Mouse (Mus musculus): ENCODE data around the gene Phf24. TPM values are rescaled to one million over a fixed set of nuclear protein-coding genes. Genes with fewer than 3 reads are reported as not detected.

Gene Phf24
- 3.4 and 3.9 TPM in 2 replicates for polyA plus RNA-seq (2016; fragmentation: Nextera tagmentation; extraction: Ambion mirVana)

DNA sequence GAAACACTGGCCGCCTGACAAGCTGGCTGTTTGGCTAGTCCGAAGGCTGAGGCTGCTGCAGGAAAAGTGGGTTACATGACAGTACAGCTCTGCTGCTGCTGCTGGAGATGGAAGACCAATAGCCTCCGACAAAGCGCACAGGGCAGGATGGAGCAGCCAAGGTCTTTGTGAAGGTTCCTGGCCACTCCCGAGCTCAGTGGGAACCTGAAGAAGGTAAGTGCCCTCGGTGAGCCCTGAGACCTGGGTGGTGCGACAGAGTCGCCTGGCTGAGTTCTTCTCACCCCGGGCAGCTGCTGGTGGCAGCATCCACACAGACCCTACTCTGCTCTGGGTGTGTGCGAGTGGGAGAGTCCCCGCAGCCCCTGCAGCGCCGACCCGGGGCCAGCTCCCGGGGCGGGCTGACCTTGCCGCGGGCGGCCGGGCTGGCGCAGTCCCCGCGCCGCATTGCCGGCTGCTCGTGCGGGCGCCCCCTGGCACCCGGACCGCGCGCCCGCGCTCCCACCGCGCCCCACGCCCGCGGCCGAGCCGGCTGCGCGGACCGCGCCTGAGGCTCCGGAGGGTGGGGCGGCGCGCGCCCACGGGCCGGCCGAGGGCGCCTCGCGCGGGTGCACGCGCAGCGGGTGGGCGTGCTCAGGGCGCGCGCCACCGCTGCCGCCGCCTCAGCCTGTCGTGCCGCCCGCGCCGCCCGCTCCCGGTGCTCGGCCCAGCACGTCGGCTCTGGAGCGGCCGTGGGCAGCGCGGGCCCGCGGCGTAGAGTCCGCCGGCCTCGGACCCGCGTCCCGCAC is at the start of gene Phf24:
Gene Phf24, plus strand, starts transcription at position 44 of the 785 bp plus-strand sequence.
- no peaks in the 10 kb centered on the region for H3K36me3 ChIP-seq
- 0 out of 2 replicates have a peak, but pooled peaks cover 2% of the 10 kb centered on the region for H3K9me3 ChIP-seq (replicated peaks)
- H3K27ac ChIP-seq (ENCODE audit: poor library complexity, severe bottlenecking) = no peak within 1 kb of the TSS
- H3K4me1 ChIP-seq (replicated peaks) = 0 out of 2 replicates have a peak, but pooled peaks cover 4% of the 10 kb centered on the region
- H3K9ac ChIP-seq = peak within 1 kb of the TSS; percentile 82
- WGBS = 11% methylated on average over 82 of the region's 90 CpGs
- peak; percentile 77 for ATAC-seq (ENCODE audit: insufficient number of reproducible peaks, low FRiP score)
- H3K4me3 ChIP-seq = peak within 1 kb of the TSS; percentile 66
- H3K27me3 ChIP-seq (replicated peaks) = peaks cover 68% of the 10 kb centered on the region
- peak within 1 kb of the TSS; percentile 87 for H3K4me2 ChIP-seq

DNA sequence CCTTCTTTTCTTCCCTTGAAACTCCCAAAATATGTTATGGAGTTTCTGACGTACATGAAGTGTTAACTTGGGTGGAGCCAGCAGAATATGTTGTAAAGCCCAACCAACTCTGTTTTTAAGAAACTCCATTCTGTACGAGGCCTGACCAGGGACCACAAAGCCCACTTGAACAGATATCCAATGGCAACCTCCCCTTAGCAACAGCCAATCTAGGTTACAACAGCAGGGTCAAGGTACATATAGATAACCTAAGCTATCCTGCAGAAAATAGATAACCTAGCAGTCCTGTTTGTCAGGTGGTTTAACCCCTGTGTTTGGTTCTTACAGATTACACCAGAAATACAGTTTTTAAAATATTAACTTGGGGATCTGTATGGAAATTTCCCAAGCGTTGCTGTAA is 49.1 kb upstream of the Phf24 start:
- no peak overlapping the region for H3K4me2 ChIP-seq
- WGBS = 49% methylated on average over 3 of the region's 3 CpGs
- H3K27ac ChIP-seq (ENCODE audit: poor library complexity, severe bottlenecking) = no peak overlapping the region
- no peak overlapping the region for H3K4me3 ChIP-seq
- H3K36me3 ChIP-seq = no peaks in the 10 kb centered on the region
- ATAC-seq (ENCODE audit: insufficient number of reproducible peaks, low FRiP score) = peak; percentile 82
- no peaks in the 10 kb centered on the region for H3K9me3 ChIP-seq (replicated peaks)
- H3K27me3 ChIP-seq (replicated peaks) = no peaks in the 10 kb centered on the region
- H3K4me1 ChIP-seq (replicated peaks) = no peaks in the 10 kb centered on the region
- H3K9ac ChIP-seq = no peak overlapping the region

DNA sequence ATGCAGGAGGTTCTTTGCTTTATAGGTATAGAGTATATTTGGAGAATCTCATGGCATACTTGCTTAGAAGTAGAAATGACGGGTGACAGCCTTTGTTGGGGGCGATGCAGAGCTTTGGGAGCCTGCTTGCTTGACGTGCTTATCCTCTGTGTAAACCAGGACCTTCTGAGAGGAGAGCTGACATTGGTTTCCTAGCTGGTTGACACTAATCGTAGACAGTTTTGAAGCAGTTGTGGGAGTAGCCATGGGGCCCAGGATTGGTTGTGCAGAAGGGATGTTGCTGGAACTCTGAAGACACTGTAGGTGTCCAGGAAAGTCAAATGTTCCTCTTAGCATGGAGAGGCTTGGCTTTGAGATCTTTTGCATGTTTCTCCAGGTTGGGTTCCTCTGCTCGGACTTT is 48.3 kb upstream of the Phf24 start:
- Histone ChIP-seq H3K4me3 (no peak overlapping the region), H3K4me1 (replicated peaks) (no peaks in the 10 kb centered on the region), H3K9ac (no peak overlapping the region), H3K27ac (ENCODE audit: poor library complexity, severe bottlenecking) (no peak overlapping the region), H3K9me3 (replicated peaks) (no peaks in the 10 kb centered on the region), H3K4me2 (no peak overlapping the region), H3K27me3 (replicated peaks) (0 out of 2 replicates have a peak, but pooled peaks cover 5% of the 10 kb centered on the region), H3K36me3 (no peaks in the 10 kb centered on the region)
- 83% methylated on average over 5 of the region's 5 CpGs for WGBS
- no peak for ATAC-seq (ENCODE audit: insufficient number of reproducible peaks, low FRiP score)

DNA sequence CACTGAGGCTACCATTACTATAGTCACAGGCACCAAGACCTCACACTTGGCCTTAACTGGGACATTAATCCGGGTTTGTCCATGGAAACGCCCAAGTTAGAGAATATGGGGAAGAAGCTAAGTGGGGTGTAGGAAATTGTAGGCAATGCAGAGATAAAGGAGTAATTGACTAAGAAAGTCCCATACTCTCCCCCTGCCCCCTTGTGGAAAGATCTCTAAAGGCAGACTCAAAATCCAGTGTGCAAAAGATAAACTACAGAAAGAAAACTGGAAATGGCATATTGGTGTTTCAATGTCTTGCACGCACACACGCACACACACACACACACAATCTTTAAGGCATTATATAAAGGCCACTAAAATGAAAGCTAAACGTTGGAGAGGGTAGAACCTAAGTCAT is 45.7 kb upstream of the Phf24 start:
- Histone ChIP-seq H3K4me3 (no peak overlapping the region), H3K36me3 (no peaks in the 10 kb centered on the region), H3K9me3 (replicated peaks) (no peaks in the 10 kb centered on the region), H3K4me2 (no peak overlapping the region), H3K9ac (no peak overlapping the region), H3K4me1 (replicated peaks) (no peaks in the 10 kb centered on the region), H3K27me3 (replicated peaks) (0 out of 2 replicates have a peak, but pooled peaks cover 11% of the 10 kb centered on the region), H3K27ac (ENCODE audit: poor library complexity, severe bottlenecking) (no peak overlapping the region)
- ATAC-seq (ENCODE audit: insufficient number of reproducible peaks, low FRiP score) = no peak
- WGBS = 79% methylated on average over 5 of the region's 5 CpGs

DNA sequence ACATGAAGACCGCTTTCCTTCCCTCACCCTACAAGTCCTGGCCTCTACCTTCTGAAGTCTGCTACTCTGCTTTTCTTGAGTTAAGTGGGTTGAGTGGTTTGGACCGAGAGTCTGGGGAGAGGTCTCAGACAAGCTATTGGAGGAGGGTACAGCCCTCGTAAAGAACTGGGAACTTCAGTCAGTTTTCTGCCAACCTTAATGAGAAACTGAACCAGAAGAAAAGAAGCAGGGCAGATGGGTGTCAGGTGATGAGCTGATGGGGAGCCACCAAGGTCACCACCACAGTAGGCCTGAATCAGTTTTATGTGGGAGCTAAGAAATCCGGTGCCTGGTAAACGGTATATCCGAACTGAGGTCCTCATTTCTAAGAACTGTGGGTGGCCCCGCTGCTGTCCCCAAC is 44.3 kb upstream of the Phf24 start:
- WGBS = 91% methylated on average over 7 of the region's 7 CpGs
- H3K4me1 ChIP-seq (replicated peaks) = no peaks in the 10 kb centered on the region

DNA sequence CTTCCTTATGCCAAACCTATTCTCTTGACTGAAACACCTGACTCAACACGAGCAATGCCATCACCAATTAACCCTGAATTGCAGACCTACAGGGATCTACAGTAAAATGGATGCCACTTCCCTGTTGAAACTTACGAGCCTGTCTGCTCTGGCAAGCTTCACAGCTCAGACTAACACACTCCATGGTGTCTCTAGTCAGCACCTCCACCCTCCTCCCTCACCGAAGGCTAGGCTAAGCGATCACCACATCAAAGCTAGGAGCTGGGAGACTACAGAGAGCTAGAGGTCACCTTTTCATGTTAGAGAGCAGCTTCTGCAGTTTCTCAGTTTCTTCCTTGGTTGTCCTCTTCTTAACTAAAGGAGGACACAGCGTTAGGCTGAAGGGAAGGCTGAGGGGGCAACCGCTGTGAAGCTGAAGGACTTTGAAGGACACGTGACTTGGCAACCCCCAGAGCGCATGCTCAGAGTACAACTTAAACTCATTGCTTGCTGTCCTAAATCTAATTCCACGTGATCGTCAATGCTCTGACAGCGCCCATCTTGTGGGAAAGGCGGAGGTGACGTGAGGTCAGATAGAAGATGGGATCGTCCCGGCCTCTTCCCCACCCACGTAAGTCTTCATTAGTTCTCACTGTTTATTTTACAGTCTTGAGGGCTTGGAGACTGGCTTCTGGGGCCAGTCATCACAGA is 43.6 kb upstream of the Phf24 start:
- Histone ChIP-seq H3K4me3 (no peak overlapping the region), H3K4me1 (replicated peaks) (no peaks in the 10 kb centered on the region), H3K9me3 (replicated peaks) (no peaks in the 10 kb centered on the region), H3K9ac (no peak overlapping the region), H3K36me3 (no peaks in the 10 kb centered on the region), H3K27me3 (replicated peaks) (peaks cover 14% of the 10 kb centered on the region; the same call in 1 of the 2 replicates), H3K4me2 (no peak overlapping the region), H3K27ac (ENCODE audit: poor library complexity, severe bottlenecking) (no peak overlapping the region)
- WGBS = 72% methylated on average over 16 of the region's 16 CpGs
- no peak for ATAC-seq (ENCODE audit: insufficient number of reproducible peaks, low FRiP score)

More for the DNA sequence above, 44.3 kb upstream of the Phf24 start:
- Histone ChIP-seq H3K4me2 (no peak overlapping the region), H3K36me3 (no peaks in the 10 kb centered on the region), H3K9me3 (replicated peaks) (no peaks in the 10 kb centered on the region), H3K27ac (ENCODE audit: poor library complexity, severe bottlenecking) (no peak overlapping the region), H3K4me3 (no peak overlapping the region), H3K9ac (no peak overlapping the region), H3K27me3 (replicated peaks) (peaks cover 14% of the 10 kb centered on the region; the same call in 1 of the 2 replicates)
- ATAC-seq (ENCODE audit: insufficient number of reproducible peaks, low FRiP score) = no peak

DNA sequence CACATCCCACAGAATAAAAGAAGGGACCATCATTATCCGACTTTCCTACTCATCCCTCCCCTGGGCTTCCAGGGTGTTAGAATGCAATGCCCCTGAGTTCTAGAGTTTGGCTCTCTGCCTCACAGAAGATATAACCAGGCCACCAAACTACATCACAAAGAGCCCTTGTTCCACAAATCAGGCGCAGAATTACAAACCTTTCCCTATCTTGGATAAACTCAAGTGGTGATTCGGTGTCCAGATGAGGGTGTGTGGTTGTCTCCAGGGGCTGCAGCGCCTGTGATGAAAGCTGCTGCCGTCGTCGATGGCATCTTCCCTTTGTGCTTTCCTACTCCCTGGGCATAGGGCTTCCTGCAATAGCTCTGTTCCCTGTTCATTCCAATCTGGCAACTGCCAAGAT is 42.3 kb upstream of the Phf24 start, which contains the start of gene Fam205c:
Gene Fam205c, minus strand, starts transcription at position 101 of the 400 bp plus-strand sequence.
- Histone ChIP-seq H3K9ac (no peak within 1 kb of the TSS), H3K27me3 (replicated peaks) (peaks cover 14% of the 10 kb centered on the region; the same call in 1 of the 2 replicates), H3K9me3 (replicated peaks) (no peaks in the 10 kb centered on the region), H3K27ac (ENCODE audit: poor library complexity, severe bottlenecking) (no peak within 1 kb of the TSS), H3K36me3 (no peaks in the 10 kb centered on the region), H3K4me3 (no peak within 1 kb of the TSS), H3K4me2 (no peak within 1 kb of the TSS), H3K4me1 (replicated peaks) (no peaks in the 10 kb centered on the region)
- ATAC-seq (ENCODE audit: insufficient number of reproducible peaks, low FRiP score) = no peak
- WGBS = 61% methylated on average over 7 of the region's 7 CpGs

DNA sequence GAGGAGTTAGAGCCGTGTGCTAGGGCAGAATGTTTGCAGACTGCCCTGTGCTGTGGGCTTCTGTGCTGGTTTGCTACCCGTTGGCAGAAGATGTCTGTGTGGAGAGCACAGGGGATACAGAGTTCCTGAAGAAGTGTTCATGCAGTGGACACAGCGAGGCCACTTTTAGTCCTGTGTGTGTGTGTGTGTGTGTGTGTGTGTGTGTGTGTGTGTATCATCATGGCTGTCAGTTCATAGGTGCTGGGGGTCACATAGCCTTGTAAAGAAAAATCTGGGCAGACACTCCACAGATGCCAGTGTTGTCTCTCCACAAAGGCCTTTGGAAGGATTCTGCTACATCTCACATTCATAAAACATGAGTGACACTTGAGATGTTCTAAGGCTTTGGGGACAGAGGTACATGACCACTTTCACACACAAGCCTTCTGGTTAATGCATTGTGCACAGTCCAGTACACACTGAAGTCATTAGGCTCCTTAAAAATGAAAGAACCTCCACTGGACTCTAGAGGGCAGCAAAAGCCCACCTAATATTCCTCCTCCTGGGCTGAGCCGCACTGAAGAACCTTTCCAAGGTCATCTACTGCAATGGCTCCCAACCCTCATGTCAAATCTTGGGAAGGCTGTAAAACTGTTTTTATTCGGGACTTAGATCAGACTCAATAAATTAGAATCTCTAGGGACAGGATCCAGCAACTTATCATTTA is 39.7 kb upstream of the Phf24 start:
- ATAC-seq (ENCODE audit: insufficient number of reproducible peaks, low FRiP score) = peak; percentile 80
- Histone ChIP-seq H3K9ac (no peak overlapping the region), H3K27me3 (replicated peaks) (peaks cover 14% of the 10 kb centered on the region; the same call in 1 of the 2 replicates), H3K9me3 (replicated peaks) (no peaks in the 10 kb centered on the region), H3K36me3 (no peaks in the 10 kb centered on the region), H3K4me1 (replicated peaks) (peaks cover 5% of the 10 kb centered on the region; the same call in 1 of the 2 replicates), H3K4me3 (no peak overlapping the region), H3K27ac (ENCODE audit: poor library complexity, severe bottlenecking) (no peak overlapping the region), H3K4me2 (no peak overlapping the region)
- 29% methylated on average over 5 of the region's 5 CpGs for WGBS

DNA sequence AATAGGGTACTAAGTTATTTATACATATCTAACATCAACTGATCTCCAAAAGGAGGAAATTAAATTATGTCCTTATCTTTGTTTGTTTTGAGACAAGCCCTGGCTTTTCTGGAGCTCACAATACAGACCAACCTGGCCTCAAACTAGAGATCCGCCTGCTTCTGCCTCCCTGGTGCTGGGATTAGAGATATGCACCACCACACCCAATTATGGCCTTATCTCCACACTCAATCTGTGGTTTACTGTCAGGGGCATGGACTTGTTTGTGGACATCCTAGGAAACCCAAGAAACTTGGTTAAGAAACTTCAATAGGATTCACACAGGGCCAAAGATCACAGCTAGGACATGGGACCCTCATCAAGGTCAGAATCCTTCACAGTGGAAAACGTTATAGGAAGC is 38.8 kb upstream of the Phf24 start:
- no peak for ATAC-seq (ENCODE audit: insufficient number of reproducible peaks, low FRiP score)
- Histone ChIP-seq H3K9ac (no peak overlapping the region), H3K27me3 (replicated peaks) (peaks cover 14% of the 10 kb centered on the region; the same call in 1 of the 2 replicates), H3K9me3 (replicated peaks) (no peaks in the 10 kb centered on the region), H3K4me3 (no peak overlapping the region), H3K4me1 (replicated peaks) (peaks cover 5% of the 10 kb centered on the region; the same call in 1 of the 2 replicates), H3K4me2 (no peak overlapping the region), H3K36me3 (no peaks in the 10 kb centered on the region), H3K27ac (ENCODE audit: poor library complexity, severe bottlenecking) (no peak overlapping the region)
- 60% methylated on average over 2 of the region's 2 CpGs for WGBS

DNA sequence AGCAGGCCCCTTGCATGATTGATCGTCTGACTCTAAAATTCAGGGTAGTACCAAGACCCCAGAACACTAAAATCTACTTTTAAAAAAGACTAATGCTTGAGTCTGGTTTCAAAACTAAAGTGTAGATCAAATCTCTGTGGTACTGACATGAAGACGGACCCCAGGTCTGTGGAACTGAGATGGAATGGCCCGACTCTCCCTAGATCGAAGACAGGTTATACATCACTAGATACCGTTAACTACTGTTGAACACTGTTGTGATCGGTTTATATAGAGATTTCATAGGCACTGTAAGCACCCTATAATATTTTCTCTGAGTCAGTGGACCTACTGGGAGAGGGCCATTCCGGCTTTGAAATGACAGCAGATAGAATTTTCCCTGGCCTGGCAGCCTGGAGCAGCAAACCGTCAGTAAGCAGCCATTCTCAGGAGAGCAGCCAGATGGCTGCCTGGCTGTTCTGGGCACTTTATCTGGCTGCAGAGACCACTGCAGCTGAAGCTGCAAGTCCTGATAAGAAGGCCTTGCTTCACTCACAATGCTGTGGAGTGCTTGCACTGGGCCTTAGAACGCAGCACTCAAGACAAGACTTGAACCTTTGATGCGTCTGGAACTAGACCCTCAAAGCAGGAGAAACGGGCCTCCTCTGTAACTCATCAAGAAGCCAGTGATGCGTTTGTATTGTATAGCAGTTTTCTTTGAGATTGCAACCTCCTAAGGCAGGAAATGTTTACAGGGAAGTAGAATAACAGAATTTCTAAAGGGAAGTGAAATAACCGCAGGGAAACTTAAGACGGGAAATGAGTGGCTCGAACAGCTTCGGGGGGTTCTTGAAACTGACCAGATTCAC is 36.4 kb upstream of the Phf24 start:
- Histone ChIP-seq H3K4me1 (replicated peaks) (peaks cover 5% of the 10 kb centered on the region; the same call in 1 of the 2 replicates), H3K4me3 (no peak overlapping the region), H3K27me3 (replicated peaks) (peaks cover 3% of the 10 kb centered on the region; the same call in 1 of the 2 replicates), H3K9ac (0 out of 2 replicates have a peak overlapping the region, but pooled peaks have one; percentile 12), H3K36me3 (no peaks in the 10 kb centered on the region), H3K4me2 (no peak overlapping the region), H3K9me3 (replicated peaks) (no peaks in the 10 kb centered on the region), H3K27ac (ENCODE audit: poor library complexity, severe bottlenecking) (peak overlapping the region; percentile 26; the same call in 1 of the 2 replicates)
- WGBS = 48% methylated on average over 16 of the region's 16 CpGs
- ATAC-seq (ENCODE audit: insufficient number of reproducible peaks, low FRiP score) = peak; percentile 90

Measured in heart, embryonic 12.5 days (tissue).